Mouse (Mus musculus): ENCODE results near the gene Tmem167b.

Gene Tmem167b

GRCm38 (mm10) chr3:108537303-108537702, 25.0 kb downstream of the Tmem167b start:
- peak; percentile 92 for DNase-seq (ENCODE audit: low read depth)

- DNase-seq (ENCODE audit: low read depth): peak; percentile 70
Measured at GRCm38 (mm10) chr3:108536517-108537260, 25.6 kb downstream of the Tmem167b start, which contains the start of gene 5330417C22Rik. Gene 5330417C22Rik (minus strand): TSS chr3:108536536.

- no peak for DNase-seq (ENCODE audit: low read depth)
Measured at GRCm38 (mm10) chr3:108535896-108536516, 26.3 kb downstream of the Tmem167b start.

- peak; percentile 91 for DNase-seq (ENCODE audit: low read depth)
Measured at GRCm38 (mm10) chr3:108533951-108534350, 28.3 kb downstream of the Tmem167b start, which contains the start of gene 1700013F07Rik. Gene 1700013F07Rik (plus strand): TSS chr3:108534150.

GRCm38 (mm10) chr3:108533114-108533885, 29.0 kb downstream of the Tmem167b start:
- DNase-seq (ENCODE audit: low read depth): peak; percentile 84

GRCm38 (mm10) chr3:108528489-108528888, 33.8 kb downstream of the Tmem167b start:
- DNase-seq (ENCODE audit: low read depth): no peak

GRCm38 (mm10) chr3:108523415-108523814, 38.9 kb downstream of the Tmem167b start:
- DNase-seq (ENCODE audit: low read depth): peak; percentile 69

GRCm38 (mm10) chr3:108518276-108518675, 44.0 kb downstream of the Tmem167b start:
- DNase-seq (ENCODE audit: low read depth): no peak

GRCm38 (mm10) chr3:108513465-108513864, 48.8 kb downstream of the Tmem167b start:
- DNase-seq (ENCODE audit: low read depth): no peak

- DNase-seq (ENCODE audit: low read depth): no peak
Measured at GRCm38 (mm10) chr3:108510716-108511483, 51.4 kb downstream of the Tmem167b start.

GRCm38 (mm10) chr3:108510156-108510555, 52.1 kb downstream of the Tmem167b start:
- no peak for DNase-seq (ENCODE audit: low read depth)

- DNase-seq (ENCODE audit: low read depth): peak; percentile 75
Measured at GRCm38 (mm10) chr3:108508745-108509474, 53.4 kb downstream of the Tmem167b start.
